Mouse (Mus musculus): ENCODE results near the gene Akap8l. TPM values are rescaled to one million over a fixed set of nuclear protein-coding genes. Genes with fewer than 3 reads are reported as not detected.

Gene Akap8l
- polyA plus RNA-seq (2012) = 23.1 and 23.2 TPM in 2 replicates

- no peak for TF ChIP-seq TAL1 (IDR thresholded peaks at IDR 0.05; ENCODE audit: low read length)
- TF ChIP-seq GATA1 (IDR thresholded peaks at IDR 0.05; ENCODE audit: low read length) = no peak; the same call in 1 of the 2 replicates
- H3K4me3 ChIP-seq (replicated peaks) = peak within 1 kb of the TSS; percentile 90
- H3K4me1 ChIP-seq (ENCODE audit: control insufficient read depth) = peaks cover 48% of the 10 kb centered on the region
- no peaks in the 10 kb centered on the region for H3K9me3 ChIP-seq (ENCODE audit: control insufficient read depth, low read length)
- H3K36me3 ChIP-seq (ENCODE audit: control insufficient read depth) = peaks cover 28% of the 10 kb centered on the region
- no peaks in the 10 kb centered on the region for H3K27me3 ChIP-seq (ENCODE audit: control insufficient read depth)
Observed at GRCm38 (mm10) chr17:32350382-32350983, at the start of gene Akap8l. Gene Akap8l (minus strand): TSS chr17:32350607.

- peaks cover 2% of the 10 kb centered on the region; the same call in 1 of the 2 replicates for H3K4me1 ChIP-seq (ENCODE audit: control insufficient read depth)
- H3K4me3 ChIP-seq (replicated peaks) = no peak overlapping the region
- H3K36me3 ChIP-seq (ENCODE audit: control insufficient read depth) = no peaks in the 10 kb centered on the region
- TF ChIP-seq TAL1 (IDR thresholded peaks at IDR 0.05; ENCODE audit: low read length) (no peak), GATA1 (IDR thresholded peaks at IDR 0.05; ENCODE audit: low read length) (no peak)
- H3K9me3 ChIP-seq (ENCODE audit: control insufficient read depth, low read length) = no peaks in the 10 kb centered on the region
- H3K27me3 ChIP-seq (ENCODE audit: control insufficient read depth) = peaks cover 27% of the 10 kb centered on the region
Observed at GRCm38 (mm10) chr17:32396266-32396665, 45.9 kb upstream of the Akap8l start.

- Histone ChIP-seq H3K36me3 (ENCODE audit: control insufficient read depth) (no peaks in the 10 kb centered on the region), H3K27me3 (ENCODE audit: control insufficient read depth) (peaks cover 31% of the 10 kb centered on the region), H3K4me3 (replicated peaks) (no peak overlapping the region), H3K4me1 (ENCODE audit: control insufficient read depth) (peaks cover 11% of the 10 kb centered on the region), H3K9me3 (ENCODE audit: control insufficient read depth, low read length) (no peaks in the 10 kb centered on the region)
- TF ChIP-seq TAL1 (IDR thresholded peaks at IDR 0.05; ENCODE audit: low read length) (no peak), GATA1 (IDR thresholded peaks at IDR 0.05; ENCODE audit: low read length) (no peak)
Observed at GRCm38 (mm10) chr17:32393944-32394343, 43.5 kb upstream of the Akap8l start.

GRCm38 (mm10) chr17:32389101-32389659 is 38.8 kb upstream of the Akap8l start, which contains the start of gene Wiz:
Gene Wiz (minus strand): TSS chr17:32389439.
- TF ChIP-seq TAL1 (IDR thresholded peaks at IDR 0.05; ENCODE audit: low read length) (no peak), GATA1 (IDR thresholded peaks at IDR 0.05; ENCODE audit: low read length) (no peak)
- Histone ChIP-seq H3K36me3 (ENCODE audit: control insufficient read depth) (peaks cover 2% of the 10 kb centered on the region; the same call in 1 of the 2 replicates), H3K4me3 (replicated peaks) (peak within 1 kb of the TSS; percentile 81), H3K27me3 (ENCODE audit: control insufficient read depth) (peaks cover 16% of the 10 kb centered on the region), H3K4me1 (ENCODE audit: control insufficient read depth) (peaks cover 34% of the 10 kb centered on the region), H3K9me3 (ENCODE audit: control insufficient read depth, low read length) (no peaks in the 10 kb centered on the region)

GRCm38 (mm10) chr17:32388370-32389100 is 38.1 kb upstream of the Akap8l start:
- Histone ChIP-seq H3K9me3 (ENCODE audit: control insufficient read depth, low read length) (no peaks in the 10 kb centered on the region), H3K4me1 (ENCODE audit: control insufficient read depth) (peaks cover 34% of the 10 kb centered on the region), H3K36me3 (ENCODE audit: control insufficient read depth) (peaks cover 2% of the 10 kb centered on the region; the same call in 1 of the 2 replicates), H3K27me3 (ENCODE audit: control insufficient read depth) (peaks cover 16% of the 10 kb centered on the region), H3K4me3 (replicated peaks) (peak overlapping the region; percentile 81)
- TF ChIP-seq GATA1 (IDR thresholded peaks at IDR 0.05; ENCODE audit: low read length) = no peak
- no peak for TF ChIP-seq TAL1 (IDR thresholded peaks at IDR 0.05; ENCODE audit: low read length)

- no peak for TF ChIP-seq TAL1 (IDR thresholded peaks at IDR 0.05; ENCODE audit: low read length)
- TF ChIP-seq GATA1 (IDR thresholded peaks at IDR 0.05; ENCODE audit: low read length) = no peak
- H3K4me1 ChIP-seq (ENCODE audit: control insufficient read depth) = peaks cover 34% of the 10 kb centered on the region
- peak overlapping the region; percentile 81 for H3K4me3 ChIP-seq (replicated peaks)
- peaks cover 16% of the 10 kb centered on the region for H3K27me3 ChIP-seq (ENCODE audit: control insufficient read depth)
- peaks cover 4% of the 10 kb centered on the region; the same call in 1 of the 2 replicates for H3K36me3 ChIP-seq (ENCODE audit: control insufficient read depth)
- no peaks in the 10 kb centered on the region for H3K9me3 ChIP-seq (ENCODE audit: control insufficient read depth, low read length)
Observed at GRCm38 (mm10) chr17:32387986-32388369, 37.6 kb upstream of the Akap8l start.

GRCm38 (mm10) chr17:32386659-32387432 is 36.4 kb upstream of the Akap8l start:
- H3K36me3 ChIP-seq (ENCODE audit: control insufficient read depth) = peaks cover 4% of the 10 kb centered on the region; the same call in 1 of the 2 replicates
- H3K27me3 ChIP-seq (ENCODE audit: control insufficient read depth) = peaks cover 8% of the 10 kb centered on the region
- TF ChIP-seq TAL1 (IDR thresholded peaks at IDR 0.05; ENCODE audit: low read length) (no peak), GATA1 (IDR thresholded peaks at IDR 0.05; ENCODE audit: low read length) (no peak)
- peaks cover 32% of the 10 kb centered on the region for H3K4me1 ChIP-seq (ENCODE audit: control insufficient read depth)
- no peak overlapping the region for H3K4me3 ChIP-seq (replicated peaks)
- H3K9me3 ChIP-seq (ENCODE audit: control insufficient read depth, low read length) = no peaks in the 10 kb centered on the region

- Histone ChIP-seq H3K36me3 (ENCODE audit: control insufficient read depth) (peaks cover 4% of the 10 kb centered on the region; the same call in 1 of the 2 replicates), H3K4me3 (replicated peaks) (no peak overlapping the region), H3K9me3 (ENCODE audit: control insufficient read depth, low read length) (no peaks in the 10 kb centered on the region), H3K4me1 (ENCODE audit: control insufficient read depth) (peaks cover 21% of the 10 kb centered on the region), H3K27me3 (ENCODE audit: control insufficient read depth) (no peaks in the 10 kb centered on the region)
- no peak for TF ChIP-seq GATA1 (IDR thresholded peaks at IDR 0.05; ENCODE audit: low read length)
- no peak for TF ChIP-seq TAL1 (IDR thresholded peaks at IDR 0.05; ENCODE audit: low read length)
Observed at GRCm38 (mm10) chr17:32383661-32384060, 33.3 kb upstream of the Akap8l start.

Data from erythroblast, embryonic 14.5 days (primary cell).